Mouse (Mus musculus): ENCODE results near the gene Meis3.
A peak's percentile ranks its signal among the peaks of the same experiment; 100 is the strongest.

The Meis3 gene

GRCm38 (mm10) chr7:16213986-16214385 lies 39.1 kb downstream of the Meis3 start:
- DNase-seq = no peak

DNA sequence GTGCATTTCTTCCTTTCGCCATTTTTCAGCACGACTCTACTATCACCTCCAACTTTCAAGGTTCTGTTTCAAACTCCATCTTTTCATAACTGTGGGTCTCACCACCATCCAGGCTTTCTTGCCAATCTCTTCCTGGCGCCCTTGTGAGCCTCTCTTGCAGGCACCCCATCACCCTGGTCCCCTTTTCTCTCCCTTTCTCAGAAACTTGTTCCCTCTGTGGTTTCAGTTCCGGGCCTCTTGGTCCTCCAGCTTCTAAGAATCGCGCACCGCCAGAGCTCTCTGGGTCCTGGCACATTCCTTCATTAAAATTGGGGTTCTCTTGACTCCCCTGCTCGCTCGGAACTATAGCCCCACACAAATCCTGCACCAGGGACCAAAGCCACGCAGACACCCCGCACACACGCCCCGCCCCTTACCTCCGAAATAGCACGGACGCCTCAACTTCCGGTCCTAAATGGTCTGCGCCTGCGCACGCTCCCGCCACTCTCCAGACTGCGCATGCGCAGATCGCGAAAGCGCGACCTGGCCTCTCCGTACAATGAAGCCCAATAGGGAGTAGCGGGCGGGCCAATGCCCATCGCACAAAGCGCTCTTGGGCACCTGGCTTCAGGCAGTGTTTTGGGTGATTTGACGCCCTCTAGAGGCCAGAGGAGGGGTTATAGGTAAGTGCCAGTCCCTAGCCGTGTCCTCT lies 46.8 kb downstream of the Meis3 start, which contains the start of gene Dhx34:
TSS of gene Dhx34 (minus strand) at position 456 of the 691 bp plus-strand sequence.
- DNase-seq = peak; percentile 95 to 99

DNA sequence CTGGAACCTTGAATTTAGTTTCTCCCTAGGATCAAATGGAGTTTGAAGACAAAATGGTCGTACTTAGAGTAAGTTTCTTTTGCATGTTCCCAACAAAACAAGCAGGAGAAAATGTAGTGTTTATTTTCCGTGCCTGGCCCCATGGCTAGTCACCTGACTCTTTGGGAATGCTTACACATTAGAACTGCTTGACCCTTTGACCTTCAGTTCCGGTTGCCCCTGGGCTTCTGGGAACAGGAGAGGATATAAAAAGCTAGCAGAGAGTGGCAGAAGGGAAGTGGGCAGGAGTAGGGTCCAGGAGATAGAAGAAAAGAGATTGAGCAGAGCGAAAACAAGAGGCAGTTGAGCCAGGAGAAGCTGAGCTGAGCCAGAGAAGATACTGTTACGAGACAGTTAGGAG lies 55.0 kb downstream of the Meis3 start:
- DNase-seq = no peak

All from cerebellum, adult 18-20 months (tissue).